Mouse (Mus musculus): Measurements from ENCODE around the gene Mucl3.

GRCm38 (mm10) chr17:35692368-35692767 is 48.9 kb upstream of the Mucl3 start:
- TF ChIP-seq POLR2A (IDR thresholded peaks at IDR 0.05; ENCODE audit: low read depth, low read length): no peak
- TF ChIP-seq CTCF (IDR thresholded peaks at IDR 0.05; ENCODE audit: extremely low read depth, insufficient read length, insufficient replicate concordance, low read depth, low read length): no peak

Data from small intestine, adult 2 months (tissue).